Mouse (Mus musculus): ENCODE measurements around the gene Olfr10.

Gene Olfr10

DNA sequence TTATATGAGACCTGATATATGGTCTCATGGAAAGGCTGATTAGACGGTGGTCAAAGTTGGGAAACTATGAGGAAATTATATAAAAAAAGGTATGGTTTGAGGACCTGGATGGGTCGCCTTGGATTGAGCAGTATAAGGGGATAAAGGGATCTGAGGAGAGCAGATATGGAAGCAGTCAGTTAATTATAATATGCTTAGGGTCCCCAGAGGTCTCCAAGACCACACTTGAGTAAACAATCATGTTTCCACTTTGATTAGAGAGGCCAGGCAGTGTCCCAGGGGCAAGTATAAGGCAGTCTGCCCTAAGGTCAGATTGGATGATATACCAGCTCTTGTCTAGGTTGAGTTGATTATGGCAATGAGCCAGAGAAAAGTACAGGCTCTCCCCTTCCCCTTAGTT, 17.9 kb downstream of the Olfr10 start, which contains the start of gene Olfr1391:
Gene Olfr1391, plus strand, starts transcription at position 301 of the 400 bp plus-strand sequence.
- no peak for DNase-seq (ENCODE audit: low read depth, low spot score)

DNA sequence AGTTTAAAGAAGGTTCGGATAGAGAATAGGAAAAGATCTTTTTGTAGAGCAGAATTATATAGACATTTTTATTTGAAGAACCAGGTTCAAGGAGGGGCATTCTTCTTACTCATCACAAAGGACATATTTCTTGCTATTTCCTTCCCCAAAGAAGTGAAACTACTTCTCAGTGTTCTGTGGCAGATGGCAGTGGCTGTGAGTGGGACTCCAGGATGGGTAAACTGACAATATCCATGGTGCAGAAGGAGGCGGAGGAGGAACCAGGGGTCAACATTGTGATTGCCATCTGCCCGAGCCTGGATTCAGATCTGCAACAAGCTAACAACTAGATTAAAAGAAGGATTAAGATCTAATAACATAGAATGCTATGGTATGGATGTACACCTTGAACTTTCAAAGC, 22.2 kb downstream of the Olfr10 start:
- no peak for DNase-seq (ENCODE audit: low read depth, low spot score)

DNA sequence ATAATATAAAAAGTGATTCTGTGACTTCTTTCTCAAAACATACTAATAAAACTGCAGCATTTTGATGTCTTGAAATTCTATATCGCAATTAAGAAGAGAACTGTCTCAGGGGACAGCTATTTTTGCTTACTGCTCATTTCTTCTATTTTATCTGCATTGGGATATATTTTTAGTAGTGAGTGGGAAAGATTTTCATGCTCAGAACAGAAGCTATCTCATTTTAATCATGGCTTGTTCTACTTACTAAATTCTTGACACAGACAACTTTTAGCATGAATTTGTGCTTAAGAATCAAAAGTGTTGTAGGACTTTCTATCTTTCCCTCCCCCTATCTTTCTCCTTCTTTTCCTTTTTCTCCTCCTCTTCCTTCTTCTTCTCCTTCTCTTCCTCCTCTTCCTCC, 25.1 kb downstream of the Olfr10 start:
- DNase-seq (ENCODE audit: low read depth, low spot score) = no peak

DNA sequence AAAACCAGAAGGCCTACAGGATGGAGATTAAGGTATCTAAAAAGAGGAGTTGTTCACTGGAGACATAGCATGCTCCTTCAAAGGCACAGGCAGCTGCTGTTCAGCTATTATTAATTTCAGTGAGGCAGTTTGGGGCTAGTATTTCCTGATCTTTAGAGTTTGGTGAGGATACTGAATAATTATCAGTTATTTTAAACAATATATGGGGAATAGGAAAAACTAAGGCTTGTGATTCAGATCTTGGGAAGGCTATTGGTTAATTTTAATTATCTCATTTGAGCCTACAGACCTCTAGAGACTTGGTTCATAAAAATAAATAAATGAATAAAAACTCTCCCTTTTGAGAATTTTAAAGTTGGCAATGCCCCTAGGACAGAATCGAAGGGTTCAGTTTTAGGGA, 30.3 kb downstream of the Olfr10 start, which contains the start of gene Olfr1390:
Gene Olfr1390, plus strand, starts transcription at position 301 of the 400 bp plus-strand sequence.
- no peak for DNase-seq (ENCODE audit: low read depth, low spot score)

GRCm38 (mm10) chr11:49337150-49337832, 32.8 kb downstream of the Olfr10 start:
- DNase-seq (ENCODE audit: low read depth, low spot score) = no peak

All from R1 (cell line).